Mouse (Mus musculus): ENCODE measurements around the gene Depdc1b.

DNA sequence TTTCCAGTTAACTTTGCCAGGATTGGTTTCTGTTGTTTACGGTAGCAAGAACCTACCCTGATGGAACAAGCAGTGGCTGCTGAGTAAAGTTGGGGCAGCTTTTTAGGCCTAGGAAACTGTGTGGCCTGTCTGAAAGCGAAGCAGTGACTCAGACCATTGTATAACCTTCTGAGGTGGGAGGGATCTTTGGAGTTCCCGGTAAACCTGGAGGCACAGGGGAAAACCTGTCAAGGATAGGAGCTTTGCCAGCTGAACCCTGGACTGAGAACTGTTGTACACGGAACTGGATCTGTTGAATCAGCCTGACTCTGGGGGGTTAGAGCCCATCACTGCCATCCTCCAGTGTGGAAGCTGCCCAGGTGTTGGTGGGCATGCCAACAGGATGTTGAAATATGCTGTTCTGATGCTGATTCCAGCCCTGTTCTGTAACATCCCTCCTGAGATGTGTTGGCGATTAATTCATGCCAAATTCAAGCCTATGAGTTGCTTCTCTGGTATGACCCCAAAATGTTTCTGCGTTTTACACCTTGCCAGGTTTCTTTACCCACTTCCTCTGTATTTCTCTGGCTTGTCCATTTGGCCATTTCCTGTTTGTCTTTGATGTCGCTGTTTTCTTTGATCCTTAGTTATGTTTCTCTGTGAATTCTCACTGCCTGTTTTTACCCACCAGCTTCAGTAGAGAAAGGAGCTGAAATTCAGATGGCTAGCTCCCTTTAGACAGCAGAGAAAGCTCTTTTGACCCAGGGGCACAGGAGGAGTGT, 22.1 kb downstream of the Depdc1b start:
- TF ChIP-seq ZNF384 (IDR thresholded peaks at IDR 0.05; ENCODE audit: low read depth, low read length), result no peak
- TF ChIP-seq CHD2 (IDR thresholded peaks at IDR 0.05; ENCODE audit: low read depth, low read length), result no peak
- no peak for TF ChIP-seq MAFK (IDR thresholded peaks at IDR 0.05; ENCODE audit: insufficient read depth, low read depth, low read length)

Measured in ES-E14 (cell line).